Mouse (Mus musculus): Measurements from ENCODE around the gene Ryk.

DNA sequence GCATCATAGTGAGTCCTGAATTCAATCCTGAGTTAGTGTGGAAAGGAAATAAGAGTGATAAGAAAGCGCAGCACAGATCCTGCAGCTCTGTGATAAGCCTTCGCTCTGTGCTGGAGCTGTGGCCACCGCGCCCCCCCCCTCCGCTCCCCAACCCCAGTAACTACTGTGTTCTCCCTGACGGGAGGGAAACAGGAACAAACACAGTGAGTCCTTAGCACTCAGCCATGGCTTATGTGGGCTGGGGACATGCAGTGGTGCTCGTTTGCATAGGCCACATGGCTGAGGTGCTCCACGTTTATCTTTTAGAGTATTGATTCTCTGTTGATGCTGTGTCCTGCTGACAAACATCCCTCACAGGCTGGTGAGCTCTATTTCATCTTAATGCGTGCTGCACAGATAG is 55.4 kb downstream of the Ryk start:
- TF ChIP-seq CTCF (conservative IDR thresholded peaks at IDR 0.05; ENCODE audit: insufficient read depth, insufficient read length, low read depth, low read length) (no peak), POLR2A (IDR thresholded peaks at IDR 0.05; ENCODE audit: low read depth, low read length) (no peak)
